Mouse (Mus musculus) olfactory bulb, adult 2 months (tissue): ENCODE measurements around the gene Hexim1.

Experiments
- CTCF ChIP-seq: fragments of 200-500 bp; IDR thresholded peaks from 2 replicates; pipeline ENCODE4 v1.5.1; 2012; ENCODE audit warnings: low read depth, mild to moderate bottlenecking, low read length, moderate library complexity; ENCODE audit not compliant: insufficient read depth
- POLR2A ChIP-seq: fragments of 200-500 bp; IDR thresholded peaks from 2 replicates; pipeline ENCODE4 v1.6.1; 2012; ENCODE audit warnings: mild to moderate bottlenecking, low read depth, low read length, moderate library complexity; ENCODE audit not compliant: insufficient read depth

DNA sequence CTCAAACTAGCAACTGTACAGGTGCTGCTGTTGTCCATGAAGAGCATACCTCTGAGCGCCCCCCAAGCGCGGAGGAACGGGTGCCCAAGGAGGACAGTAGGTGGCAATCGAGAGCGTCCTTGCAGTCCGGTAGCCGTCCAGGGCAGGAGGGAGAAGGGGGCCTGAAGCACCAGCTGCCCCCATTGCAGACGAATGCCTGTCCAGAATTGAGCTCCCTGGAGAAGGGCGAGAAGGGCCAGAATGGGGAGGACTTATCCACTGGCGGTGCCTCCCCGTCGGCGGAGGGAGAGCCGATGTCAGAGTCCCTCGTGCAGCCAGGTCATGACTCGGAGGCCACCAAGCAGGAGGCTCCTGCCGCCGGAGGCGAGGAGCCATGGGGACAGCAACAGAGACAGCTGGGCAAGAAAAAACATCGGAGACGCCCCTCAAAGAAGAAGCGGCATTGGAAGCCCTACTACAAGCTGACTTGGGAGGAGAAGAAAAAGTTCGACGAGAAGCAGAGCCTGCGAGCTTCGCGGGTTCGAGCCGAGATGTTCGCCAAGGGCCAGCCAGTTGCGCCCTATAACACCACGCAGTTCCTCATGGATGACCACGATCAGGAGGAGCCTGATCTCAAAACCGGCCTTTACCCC lies 1.0 kb downstream of the Hexim1 start:
- TF ChIP-seq CTCF: peak; percentile 70; the same call in 1 of the 2 replicates
- no peak for TF ChIP-seq POLR2A
